Mouse (Mus musculus) spleen, postnatal 10 days (tissue): ENCODE results near the gene Tmpo.
A peak's percentile ranks its signal among the peaks of the same experiment; 100 is the strongest.
"Not testable (repeated sequence)": the region's sequence is repeated elsewhere in the genome, so short reads cannot be mapped to it uniquely, and the experiment has no call there.

Experiments used
- DNase-seq, 2 experiments: peaks; one replicate each; pipeline ENCODE4 v3.0.0; 2021 to 2022; ENCODE audit warnings: low spot score in 2 of 2

Gene Tmpo

DNA sequence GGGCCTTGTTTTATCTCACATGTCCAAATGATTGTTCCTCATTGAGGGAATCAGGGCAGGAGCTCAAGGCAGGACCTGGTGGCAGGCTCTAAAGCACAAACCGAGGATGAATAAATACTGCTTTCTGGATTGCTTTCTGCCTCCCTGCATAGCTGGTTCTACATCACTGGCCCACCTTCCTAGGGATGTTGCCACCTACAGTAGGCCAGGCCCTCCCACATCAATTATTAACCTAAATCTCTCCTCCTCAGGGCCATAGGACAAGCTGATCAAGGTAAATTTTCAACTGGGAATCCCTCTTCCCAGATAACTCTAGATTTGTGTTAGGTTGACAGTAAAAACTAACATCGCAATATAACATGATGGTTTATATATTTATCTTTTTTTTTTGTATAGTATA is 4.6 kb upstream of the Tmpo start:
- DNase-seq, result no peak

GRCm38 (mm10) chr10:91184893-91185292 is 3.8 kb upstream of the Tmpo start:
- DNase-seq, result not testable (repeated sequence)

GRCm38 (mm10) chr10:91183316-91183715 is 2.2 kb upstream of the Tmpo start:
- DNase-seq, result peak in 1 of 2 experiments; percentile 32

- peak in 1 of 2 experiments; percentile 44 for DNase-seq
These were observed 1.3 kb upstream of the Tmpo start for GRCm38 (mm10) chr10:91182291-91182990.

DNA sequence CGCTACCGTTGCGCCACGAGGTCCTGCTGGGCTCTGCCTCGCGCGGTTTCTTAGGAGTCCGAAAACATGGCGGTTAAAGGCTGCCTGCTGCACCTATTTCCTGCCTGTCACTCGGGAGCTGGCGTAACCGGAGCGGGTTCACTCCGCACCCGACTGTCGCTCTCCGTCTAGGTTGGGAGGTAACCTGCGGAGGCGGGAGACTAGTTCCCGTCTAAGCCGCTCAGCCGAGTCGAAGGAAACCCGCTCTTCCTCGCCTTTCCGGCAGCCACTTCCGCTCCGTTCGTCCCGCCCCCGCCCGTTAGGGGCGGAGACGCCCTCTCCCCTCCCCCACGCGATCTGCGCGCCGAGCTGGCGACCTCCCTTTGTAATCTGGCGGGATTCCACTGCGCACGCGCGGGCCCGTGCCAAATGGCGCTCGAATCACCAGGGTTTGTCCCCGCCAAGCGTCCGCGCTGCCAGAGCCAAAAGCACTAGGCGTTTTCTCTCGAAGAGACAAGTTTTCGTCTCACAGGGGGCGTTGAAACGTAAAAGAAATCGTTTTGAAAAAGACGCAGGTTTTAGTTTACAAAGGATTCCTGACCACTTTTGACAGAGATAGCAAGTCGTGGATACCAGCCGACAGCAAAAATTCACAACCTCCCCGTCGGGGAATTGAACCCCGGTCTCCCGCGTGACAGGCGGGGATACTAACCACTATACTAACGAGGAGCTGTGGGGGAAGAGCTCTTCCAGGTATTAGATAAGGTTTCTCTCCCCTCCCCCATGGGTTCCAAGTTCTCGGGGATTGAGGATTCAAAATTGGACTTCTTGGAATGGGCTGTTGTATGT is 560 bp upstream of the Tmpo start:
- peak; percentile 98 to 100 for DNase-seq

- DNase-seq, result no peak
These were observed 814 bp downstream of the Tmpo start for GRCm38 (mm10) chr10:91180301-91180700.

DNA sequence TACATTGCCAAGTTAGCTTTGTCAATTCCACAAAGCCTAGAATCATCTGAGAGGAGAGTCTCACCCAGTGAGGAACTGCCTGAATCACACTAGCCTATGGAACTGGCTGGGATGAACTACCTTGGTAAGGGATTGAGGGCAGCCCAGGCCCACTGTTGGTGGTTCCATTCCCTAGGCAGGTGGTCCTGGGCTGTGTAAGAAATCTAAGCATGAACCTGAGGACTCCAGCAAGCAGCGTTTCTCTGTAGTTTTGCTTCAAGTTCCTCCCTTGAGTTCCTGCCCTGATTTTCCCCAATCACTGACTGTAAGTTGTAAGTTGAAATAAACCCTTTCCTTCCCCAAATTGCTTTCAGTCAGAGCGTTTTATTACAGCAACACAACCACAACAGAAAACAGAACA is 1.3 kb downstream of the Tmpo start:
- no peak for DNase-seq

GRCm38 (mm10) chr10:91177201-91177600 is 3.9 kb downstream of the Tmpo start:
- no peak for DNase-seq

DNA sequence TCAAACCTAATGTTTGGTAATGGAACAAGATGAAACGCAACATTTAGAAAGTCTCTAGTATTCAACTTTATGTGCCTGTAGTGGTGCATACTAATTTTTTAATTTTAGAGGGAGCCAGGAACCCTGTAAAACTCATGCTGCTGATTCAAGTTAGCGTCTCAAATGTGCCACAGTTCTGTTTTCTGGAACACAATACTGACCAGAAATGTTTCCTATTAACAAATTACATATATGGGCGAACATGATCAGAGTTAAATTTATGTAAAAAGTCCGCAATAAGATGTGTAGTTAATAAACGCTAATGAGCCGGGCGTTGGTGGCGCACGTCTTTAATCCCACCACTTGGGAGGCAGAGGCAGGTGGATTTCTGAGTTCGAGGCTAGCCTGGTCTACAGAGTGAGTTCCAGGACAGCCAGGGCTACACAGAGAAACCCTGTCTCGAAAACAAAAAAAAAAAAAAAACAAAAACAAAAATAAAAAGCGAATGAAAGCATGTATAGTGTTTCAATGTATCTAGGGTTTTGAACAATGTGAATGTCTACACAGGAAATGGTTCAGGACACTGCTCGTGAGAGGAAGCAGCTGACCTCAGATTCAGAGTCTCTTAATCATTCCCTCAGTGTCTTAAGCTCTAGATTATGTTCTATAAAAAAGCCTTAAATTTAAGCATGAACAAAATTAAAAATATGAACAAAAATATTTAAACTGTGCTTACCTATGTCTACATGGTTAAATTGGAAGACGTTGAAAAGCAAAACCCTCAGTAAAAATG is 8.6 kb downstream of the Tmpo start:
- no peak for DNase-seq

DNA sequence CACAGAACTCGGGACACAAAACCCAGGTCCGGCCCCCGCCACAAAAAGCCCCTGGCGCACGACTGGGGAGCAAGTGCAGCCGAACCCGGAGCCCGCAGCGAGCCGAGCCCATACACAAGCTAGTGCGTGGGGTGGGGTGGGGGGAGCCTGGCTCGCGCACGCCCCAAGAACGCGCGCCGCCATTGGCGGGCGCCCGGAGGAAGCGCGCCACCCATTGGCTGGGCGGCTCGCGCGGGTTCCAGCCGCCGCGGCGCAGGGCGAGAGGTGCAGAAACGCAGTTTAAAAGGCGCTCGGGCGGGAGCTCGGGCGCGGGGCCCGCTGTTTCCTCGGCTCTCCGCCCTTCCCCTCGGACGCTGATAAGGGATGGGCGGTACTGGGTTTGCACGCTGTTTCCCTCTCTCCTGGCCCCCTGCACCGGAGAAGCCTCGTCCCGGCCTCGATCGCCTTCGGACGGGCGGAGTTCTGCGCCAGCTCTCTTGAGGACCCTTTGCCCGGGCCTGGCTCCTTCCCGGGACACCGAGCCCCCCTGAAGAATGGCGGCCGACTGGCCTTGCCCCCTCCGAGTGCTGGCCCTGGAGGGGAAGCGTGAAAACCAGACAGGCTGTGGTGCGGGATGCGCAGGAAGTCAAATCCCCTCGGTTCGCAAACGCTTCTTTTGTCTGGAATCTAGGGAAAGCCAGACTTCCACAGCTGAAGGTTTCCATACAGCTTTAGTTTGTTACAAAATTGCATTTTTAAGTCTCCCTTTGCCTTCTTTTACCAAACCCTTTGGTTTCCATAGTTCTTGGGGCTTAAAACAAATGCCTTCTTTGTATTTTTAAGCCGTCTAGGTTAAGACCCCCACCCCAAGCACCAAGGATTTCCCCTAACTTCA is 9.4 kb downstream of the Tmpo start:
- peak; percentile 93 for DNase-seq

- DNase-seq, result peak in 1 of 2 experiments; percentile 70
These were observed 10.1 kb downstream of the Tmpo start for GRCm38 (mm10) chr10:91171041-91171440.

- DNase-seq, result peak; percentile 86 to 93
These were observed 10.8 kb downstream of the Tmpo start for GRCm38 (mm10) chr10:91170143-91170941.

GRCm38 (mm10) chr10:91169414-91170065 is 11.6 kb downstream of the Tmpo start:
- DNase-seq, result peak in 1 of 2 experiments; percentile 39

- no peak for DNase-seq
These were observed 13.8 kb downstream of the Tmpo start for GRCm38 (mm10) chr10:91167352-91167751.

DNA sequence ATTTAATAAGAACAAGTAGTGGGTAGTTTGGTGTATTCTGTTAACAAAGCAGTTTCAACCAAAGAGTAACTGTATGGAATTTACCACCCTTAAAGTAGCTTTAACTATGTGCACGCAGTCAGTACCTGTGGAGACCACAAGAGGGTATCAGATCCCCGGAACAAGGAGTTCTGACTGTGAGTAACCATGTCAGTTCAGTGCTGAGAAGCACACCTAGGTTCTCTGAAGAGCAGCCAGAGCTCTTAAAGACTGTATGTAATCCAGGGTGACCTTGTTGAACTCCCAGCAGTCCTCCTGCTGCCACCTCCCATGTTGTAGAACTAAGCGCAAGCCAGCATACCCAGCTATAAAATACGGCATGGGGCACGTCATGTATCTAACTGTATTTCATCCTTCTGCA is 14.2 kb downstream of the Tmpo start:
- peak in 1 of 2 experiments; percentile 82 for DNase-seq

DNA sequence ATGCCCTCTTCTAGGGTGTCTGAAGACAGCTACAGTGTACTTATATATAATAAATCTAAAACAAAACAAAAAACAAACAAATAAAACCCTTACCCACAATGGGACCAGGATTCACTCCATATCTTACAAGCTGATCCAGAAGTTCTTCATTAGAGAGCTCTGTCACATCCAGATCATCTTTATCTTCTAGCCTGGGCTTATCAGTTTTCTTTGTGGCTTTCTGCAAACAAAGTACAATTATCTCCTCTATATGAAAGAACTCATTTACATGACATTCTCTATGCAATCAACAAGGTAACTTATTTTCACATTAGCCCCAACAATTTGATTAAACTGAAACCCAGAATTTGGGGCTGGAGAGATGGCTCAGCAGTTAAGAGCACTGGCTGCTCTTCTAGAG is 15.3 kb downstream of the Tmpo start:
- DNase-seq, result no peak

DNA sequence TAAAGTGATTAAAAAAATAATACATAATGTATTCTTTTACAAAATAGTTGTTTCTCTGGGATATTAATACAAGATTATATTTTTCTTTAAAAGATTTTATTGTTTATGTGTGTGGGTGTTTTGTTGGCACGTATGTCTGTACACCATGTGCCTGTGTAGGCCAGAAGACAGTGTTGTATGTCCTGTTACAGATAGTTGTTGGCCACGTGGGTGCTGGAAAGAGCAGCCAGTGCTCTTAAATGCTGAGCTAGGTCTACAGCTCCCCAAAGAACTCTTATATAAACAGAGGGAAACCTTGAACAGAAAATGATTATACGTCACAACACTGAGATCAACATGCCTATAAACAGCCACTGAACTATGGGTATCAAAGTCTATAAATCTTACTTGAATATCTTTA is 16.6 kb downstream of the Tmpo start:
- no peak for DNase-seq

DNA sequence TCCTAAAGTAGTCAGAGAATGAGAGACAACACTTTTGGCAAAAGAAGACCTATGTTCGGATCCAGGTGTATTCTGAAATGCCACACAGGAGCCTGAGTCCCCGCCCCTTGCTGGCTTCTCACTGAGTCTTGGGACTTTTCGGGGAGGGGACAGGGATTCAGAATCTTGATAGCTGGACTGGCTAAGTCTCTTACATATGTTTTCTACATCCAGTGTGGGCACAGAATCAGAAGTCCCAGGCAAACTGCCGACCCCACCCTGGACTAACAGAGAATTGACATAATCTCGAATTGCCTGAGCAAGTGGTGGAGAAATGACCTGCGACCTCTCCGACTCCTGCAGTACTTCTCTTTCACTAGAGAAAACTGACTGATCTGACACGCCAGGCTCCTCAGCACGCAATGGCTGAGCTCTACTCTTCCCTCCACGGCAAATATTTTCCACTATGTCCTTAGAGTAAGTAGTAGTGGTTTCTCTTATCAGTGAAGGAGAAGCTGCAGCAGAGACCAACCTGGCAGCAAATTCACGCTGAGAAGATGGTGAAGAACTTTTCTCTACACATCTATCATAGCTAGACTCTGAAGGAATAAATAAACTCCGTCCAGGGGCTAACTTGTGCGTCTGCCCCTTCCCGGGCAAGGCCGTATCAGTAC is 18.5 kb downstream of the Tmpo start:
- no peak for DNase-seq

DNA sequence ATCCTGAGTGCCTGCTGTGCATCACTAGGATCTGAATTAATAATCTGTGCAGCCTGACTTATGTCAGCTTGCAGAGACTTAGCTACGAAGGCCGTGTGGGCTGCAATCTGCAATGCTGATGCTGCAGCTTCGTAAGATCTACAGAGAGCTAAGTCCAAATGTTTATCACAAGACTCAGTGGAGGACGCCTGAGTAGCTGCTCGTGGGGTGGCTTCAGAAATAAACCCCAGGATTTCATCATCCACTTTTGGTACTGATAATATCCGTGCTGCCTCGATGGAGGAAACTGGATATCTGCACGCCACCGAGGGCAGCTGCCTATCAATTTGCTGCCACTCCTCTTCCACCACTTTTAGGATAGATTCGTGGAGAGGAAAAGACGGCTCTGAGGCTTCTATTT is 19.0 kb downstream of the Tmpo start:
- DNase-seq, result no peak
